Mouse (Mus musculus): Measurements from ENCODE around the gene Sirpa.

- TF ChIP-seq CTCF (IDR thresholded peaks at IDR 0.05 in 2 of 3, conservative IDR thresholded peaks at IDR 0.05 in 1 of 3; ENCODE audit: control insufficient read depth in 1 of 3, insufficient read depth in 1 of 3, low read depth in 2 of 3, low read length in 3 of 3, poor library complexity in 1 of 3, severe bottlenecking in 1 of 3) (no peak), GABPA (IDR thresholded peaks at IDR 0.05; ENCODE audit: low read depth, low read length) (no peak), EP300 (IDR thresholded peaks at IDR 0.05; ENCODE audit: low read depth in 1 of 2, low read length in 2 of 2) (no peak), MEF2A (IDR thresholded peaks at IDR 0.05; ENCODE audit: extremely low read depth, insufficient replicate concordance, low read depth, low read length, poor library complexity, severe bottlenecking) (no peak), CHD1 (IDR thresholded peaks at IDR 0.05; ENCODE audit: low read depth, low read length) (no peak), TCF12 (IDR thresholded peaks at IDR 0.05; ENCODE audit: low read depth, low read length) (no peak), TBP (IDR thresholded peaks at IDR 0.05; ENCODE audit: low read depth, low read length) (no peak), UBTF (IDR thresholded peaks at IDR 0.05; ENCODE audit: borderline replicate concordance, insufficient read depth, low read depth, low read length) (no peak), POLR2A (IDR thresholded peaks at IDR 0.05; ENCODE audit: control insufficient read depth in 1 of 2, insufficient read depth in 1 of 2, low read depth in 1 of 2, low read length in 2 of 2, poor library complexity in 1 of 2) (no peak), SMC3 (IDR thresholded peaks at IDR 0.05; ENCODE audit: low read depth, low read length) (no peak), SIN3A (IDR thresholded peaks at IDR 0.05; ENCODE audit: low read length) (no peak), ETS1 (IDR thresholded peaks at IDR 0.05; ENCODE audit: low read depth, low read length) (no peak)
Observed at GRCm38 (mm10) chr2:129587241-129587640, 5.4 kb upstream of the Sirpa start.
